Mouse (Mus musculus) cortical plate, adult 2 months (tissue): Measurements from ENCODE around the gene Ptpn13.

Experiments used
- CTCF ChIP-seq: fragments of 200-500 bp; IDR thresholded peaks from 2 replicates; pipeline ENCODE4 v1.5.1; 2011; ENCODE audit warnings: mild to moderate bottlenecking, control low read depth, low read length; ENCODE audit not compliant: insufficient read depth; ENCODE audit errors: extremely low read depth
- POLR2A ChIP-seq: fragments of 200-500 bp; IDR thresholded peaks from 2 replicates; pipeline ENCODE4 v1.6.1; 2011; ENCODE audit warnings: mild to moderate bottlenecking, low read length, control low read depth; ENCODE audit not compliant: insufficient read depth; ENCODE audit errors: extremely low read depth

DNA sequence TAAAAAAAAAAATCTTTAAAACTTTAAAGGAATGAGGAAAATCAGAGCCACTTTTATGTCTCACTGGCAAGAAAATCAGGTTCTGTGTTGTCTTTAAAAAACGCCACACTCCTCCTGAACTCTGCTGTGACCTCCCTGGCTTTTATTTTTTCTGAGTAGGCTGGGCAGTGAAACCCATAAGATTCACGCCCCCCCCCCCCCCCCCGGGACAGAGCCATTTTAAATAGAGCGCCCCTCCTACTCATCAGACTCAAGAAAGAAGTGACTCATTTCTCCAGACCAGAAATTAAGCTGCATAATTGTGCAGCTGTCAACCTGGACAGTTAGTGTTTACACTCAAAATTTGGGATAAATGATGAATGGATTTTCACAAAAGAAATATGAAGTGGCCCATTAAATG lies 31.8 kb upstream of the Ptpn13 start:
- TF ChIP-seq CTCF (no peak), POLR2A (no peak)
